Mouse (Mus musculus) embryonic fibroblast, embryonic 13.5 days (primary cell): Measurements from ENCODE around the gene Chd9. TPM values are rescaled to one million over a fixed set of nuclear protein-coding genes. Genes with fewer than 3 reads are reported as not detected.
A peak's percentile ranks its signal among the peaks of the same experiment; 100 is the strongest.

Experiments used
- H3K27ac ChIP-seq: 2 replicates; pipeline ENCODE4 v1.5.1; 2012; ENCODE audit warnings: low read length, control low read depth, inconsistent platforms; ENCODE audit not compliant: insufficient read depth
- H3K4me1 ChIP-seq: 2 replicates; pipeline ENCODE4 v1.6.1; 2011; ENCODE audit warnings: low read length; ENCODE audit not compliant: control insufficient read depth, insufficient read depth
- H3K4me3 ChIP-seq: 2 replicates; pipeline ENCODE4 v1.5.1; 2011; ENCODE audit warnings: mild to moderate bottlenecking, control low read depth, low read length; ENCODE audit not compliant: insufficient read depth
- CTCF ChIP-seq: IDR thresholded peaks from 2 replicates; pipeline ENCODE4 v1.5.1; 2011; ENCODE audit warnings: mild to moderate bottlenecking, control low read depth, low read length, moderate library complexity, borderline replicate concordance; ENCODE audit not compliant: insufficient read depth
- POLR2A ChIP-seq: IDR thresholded peaks from 2 replicates; pipeline ENCODE4 v1.6.1; 2011; ENCODE audit warnings: low read depth, mild to moderate bottlenecking, control low read depth, low read length, moderate library complexity
- polyA plus RNA-seq: library from polyadenylated mRNA; stranded (reverse); fragments of >200 nt; gene quantifications from 2 replicates; pipeline ENCODE4 v1.2.4, GENCODE M21; 2011; ENCODE audit warnings: low read depth; ENCODE audit not compliant: missing spikeins, insufficient read length

Gene Chd9
- polyA plus RNA-seq, 1 experiment, result 83.6 TPM

GRCm38 (mm10) chr8:90936840-90937239 lies 108.7 kb downstream of the Chd9 start:
- no peak overlapping the region for H3K27ac ChIP-seq
- H3K4me1 ChIP-seq, result no peaks in the 10 kb centered on the region
- TF ChIP-seq POLR2A (no peak), CTCF (no peak)
- H3K4me3 ChIP-seq, result no peak overlapping the region

- TF ChIP-seq POLR2A (no peak), CTCF (no peak)
- H3K27ac ChIP-seq, result no peak overlapping the region
Measured at GRCm38 (mm10) chr8:90938352-90938930, 110.3 kb downstream of the Chd9 start.

GRCm38 (mm10) chr8:90939867-90940266 lies 111.7 kb downstream of the Chd9 start:
- TF ChIP-seq CTCF (no peak), POLR2A (no peak)
- H3K27ac ChIP-seq, result no peak overlapping the region
- H3K4me1 ChIP-seq, result no peaks in the 10 kb centered on the region
- H3K4me3 ChIP-seq, result no peak overlapping the region

More at GRCm38 (mm10) chr8:90938352-90938930, 110.3 kb downstream of the Chd9 start:
- Histone ChIP-seq H3K4me1 (no peaks in the 10 kb centered on the region), H3K4me3 (no peak overlapping the region)

GRCm38 (mm10) chr8:90943770-90944169 lies 115.6 kb downstream of the Chd9 start:
- no peak overlapping the region for H3K27ac ChIP-seq
- no peak for TF ChIP-seq POLR2A
- TF ChIP-seq CTCF, result no peak
- no peaks in the 10 kb centered on the region for H3K4me1 ChIP-seq
- H3K4me3 ChIP-seq, result no peak overlapping the region

GRCm38 (mm10) chr8:90954802-90955760 lies 126.9 kb downstream of the Chd9 start:
- Histone ChIP-seq H3K4me3 (peak overlapping the region; percentile 76), H3K27ac (peak overlapping the region; percentile 99), H3K4me1 (no peaks in the 10 kb centered on the region; the same call in 1 of the 2 replicates)
- TF ChIP-seq CTCF, result no peak
- TF ChIP-seq POLR2A, result peak; percentile 85

- TF ChIP-seq CTCF (no peak), POLR2A (no peak)
- H3K4me1 ChIP-seq, result no peaks in the 10 kb centered on the region; the same call in 1 of the 2 replicates
- peak overlapping the region; percentile 99 for H3K27ac ChIP-seq
- H3K4me3 ChIP-seq, result peak overlapping the region; percentile 76
Measured at GRCm38 (mm10) chr8:90955761-90956136, 127.6 kb downstream of the Chd9 start.

GRCm38 (mm10) chr8:90956390-90956789 lies 128.2 kb downstream of the Chd9 start:
- Histone ChIP-seq H3K27ac (no peak overlapping the region), H3K4me3 (peak overlapping the region; percentile 39), H3K4me1 (no peaks in the 10 kb centered on the region; the same call in 1 of the 2 replicates)
- TF ChIP-seq POLR2A (no peak), CTCF (no peak)

GRCm38 (mm10) chr8:90957711-90958110 lies 129.6 kb downstream of the Chd9 start:
- H3K4me3 ChIP-seq, result no peak overlapping the region
- TF ChIP-seq POLR2A (no peak), CTCF (no peak)
- no peaks in the 10 kb centered on the region; the same call in 1 of the 2 replicates for H3K4me1 ChIP-seq
- H3K27ac ChIP-seq, result no peak overlapping the region

GRCm38 (mm10) chr8:90959721-90960120 lies 131.6 kb downstream of the Chd9 start:
- no peak overlapping the region for H3K27ac ChIP-seq
- no peak overlapping the region for H3K4me3 ChIP-seq
- TF ChIP-seq POLR2A (no peak), CTCF (no peak)

GRCm38 (mm10) chr8:90961603-90962002 lies 133.5 kb downstream of the Chd9 start:
- no peak overlapping the region for H3K4me3 ChIP-seq
- H3K27ac ChIP-seq, result no peak overlapping the region
- H3K4me1 ChIP-seq, result no peaks in the 10 kb centered on the region
- TF ChIP-seq POLR2A (no peak), CTCF (no peak)

More at GRCm38 (mm10) chr8:90959721-90960120, 131.6 kb downstream of the Chd9 start:
- H3K4me1 ChIP-seq, result no peaks in the 10 kb centered on the region; the same call in 1 of the 2 replicates
